Mouse (Mus musculus) MEL (cell line): Measurements from ENCODE around the gene Itga8. TPM values are rescaled to one million over a fixed set of nuclear protein-coding genes. Genes with fewer than 3 reads are reported as not detected.
A peak's percentile ranks its signal among the peaks of the same experiment; 100 is the strongest.

ENCODE experiments used
- DNase-seq: peaks from one replicate; pipeline ENCODE4 v3.0.0; 2011; ENCODE audit warnings: low read depth, low spot score
- H3K27ac ChIP-seq: 2 replicates; pipeline ENCODE4 v1.5.1; 2012; ENCODE audit warnings: low read depth, mild to moderate bottlenecking, control low read depth, low read length, moderate library complexity; ENCODE audit not compliant: control insufficient read depth
- H3K27me3 ChIP-seq, 2 experiments: fragments of 150-350 bp in 1 of 2; sonication (generic) in 1 of 2; 2 replicates each; pipeline ENCODE4 v1.6.1; 2012; ENCODE audit warnings: low read length in 2 of 2, mild to moderate bottlenecking in 2 of 2, improper control_type of control experiment in 1 of 2, moderate library complexity in 1 of 2; ENCODE audit not compliant: insufficient read depth in 2 of 2, control insufficient read depth in 1 of 2
- H3K36me3 ChIP-seq, 2 experiments: 2 replicates each; pipeline ENCODE4 v1.6.1; 2012 to 2014; ENCODE audit warnings: low read length in 2 of 2, improper control_type of control experiment in 1 of 2, inconsistent platforms in 1 of 2, mild to moderate bottlenecking in 1 of 2; ENCODE audit not compliant: insufficient read depth in 2 of 2, control insufficient read depth in 1 of 2
- H3K4me1 ChIP-seq, 2 experiments: fragments of 150-350 bp in 1 of 2; sonication (generic) in 1 of 2; 2 replicates each; pipeline ENCODE4 v1.6.1; 2012; ENCODE audit warnings: low read length in 2 of 2, improper control_type of control experiment in 1 of 2, mild to moderate bottlenecking in 1 of 2; ENCODE audit not compliant: insufficient read depth in 2 of 2, control insufficient read depth in 1 of 2
- H3K4me3 ChIP-seq, 2 experiments: fragments of 150-350 bp in 1 of 2; sonication (generic) in 1 of 2; 2 replicates each; pipeline ENCODE4 v1.5.1; 2012; ENCODE audit warnings: low read depth in 2 of 2, low read length in 2 of 2, mild to moderate bottlenecking in 2 of 2, moderate library complexity in 2 of 2, control low read depth in 1 of 2, improper control_type of control experiment in 1 of 2; ENCODE audit not compliant: control insufficient read depth in 1 of 2, insufficient read depth in 1 of 2
- H3K79me2 ChIP-seq: 2 replicates; pipeline ENCODE4 v1.6.1; 2012; ENCODE audit warnings: mild to moderate bottlenecking, low read length, moderate library complexity; ENCODE audit not compliant: control insufficient read depth, poor library complexity, insufficient read depth
- H3K9ac ChIP-seq: 2 replicates; pipeline ENCODE4 v1.6.1; 2012; ENCODE audit warnings: low read depth, mild to moderate bottlenecking, control low read depth, low read length, moderate library complexity; ENCODE audit not compliant: control insufficient read depth, poor library complexity, severe bottlenecking
- H3K9me3 ChIP-seq: fragments of 150-350 bp; sonication (generic); replicated peaks from 2 replicates; pipeline ENCODE4 v1.6.1; 2012; ENCODE audit warnings: mild to moderate bottlenecking, low read length, improper control_type of control experiment, moderate library complexity; ENCODE audit not compliant: insufficient read depth
- CHD2 ChIP-seq: IDR thresholded peaks from 2 replicates; pipeline ENCODE4 v1.6.1; 2011; ENCODE audit warnings: low read length, improper control_type of control experiment
- E2F4 ChIP-seq: IDR thresholded peaks from 2 replicates; pipeline ENCODE4 v1.6.1; 2011; ENCODE audit warnings: low read depth, low read length, improper control_type of control experiment, borderline replicate concordance
- EP300 ChIP-seq, 2 experiments: IDR thresholded peaks; 2 replicates each; pipeline ENCODE4 v1.6.1; 2011; ENCODE audit warnings: improper control_type of control experiment in 2 of 2, low read length in 2 of 2, low read depth in 1 of 2, mild to moderate bottlenecking in 1 of 2
- JUND ChIP-seq: IDR thresholded peaks from 2 replicates; pipeline ENCODE4 v1.6.1; 2011; ENCODE audit warnings: low read depth, mild to moderate bottlenecking, improper control_type of control experiment, low read length
- MAFK ChIP-seq: IDR thresholded peaks from 2 replicates; pipeline ENCODE4 v1.6.1; 2011; ENCODE audit warnings: low read depth, mild to moderate bottlenecking, low read length, improper control_type of control experiment, borderline replicate concordance
- MXI1 ChIP-seq: IDR thresholded peaks from 2 replicates; pipeline ENCODE4 v1.6.1; 2011; ENCODE audit warnings: mild to moderate bottlenecking, low read depth, low read length, improper control_type of control experiment
- POLR2AphosphoS5 ChIP-seq: IDR thresholded peaks from 2 replicates; pipeline ENCODE4 v1.6.1; 2012; ENCODE audit warnings: low read depth, borderline replicate concordance, mild to moderate bottlenecking, inconsistent platforms, low read length, moderate library complexity, mixed read lengths
- SIN3A ChIP-seq: IDR thresholded peaks from 2 replicates; pipeline ENCODE4 v1.6.1; 2012; ENCODE audit warnings: low read length, improper control_type of control experiment, inconsistent platforms
- SMC3 ChIP-seq: IDR thresholded peaks from 2 replicates; pipeline ENCODE4 v1.6.1; 2011; ENCODE audit warnings: low read depth, low read length, improper control_type of control experiment
- TBP ChIP-seq: IDR thresholded peaks from 2 replicates; pipeline ENCODE4 v1.8.0; 2011; ENCODE audit warnings: low read depth, low read length, improper control_type of control experiment
- TCF12 ChIP-seq: IDR thresholded peaks from 2 replicates; pipeline ENCODE4 v1.6.1; 2014; ENCODE audit warnings: low read depth, mild to moderate bottlenecking, inconsistent platforms, low read length, improper control_type of control experiment, moderate library complexity
- UBTF ChIP-seq: IDR thresholded peaks from 2 replicates; pipeline ENCODE4 v1.6.1; 2012; ENCODE audit warnings: low read depth, mild to moderate bottlenecking, inconsistent platforms, low read length, improper control_type of control experiment, moderate library complexity, borderline replicate concordance; ENCODE audit not compliant: insufficient read depth
- USF2 ChIP-seq, 2 experiments: IDR thresholded peaks; 2 replicates each; pipeline ENCODE4 v1.6.1; 2011 to 2012; ENCODE audit warnings: improper control_type of control experiment in 2 of 2, low read length in 2 of 2, borderline replicate concordance in 1 of 2, inconsistent platforms in 1 of 2, low read depth in 1 of 2, mild to moderate bottlenecking in 1 of 2; ENCODE audit not compliant: insufficient read depth in 1 of 2
- ZKSCAN1 ChIP-seq: IDR thresholded peaks from 2 replicates; pipeline ENCODE4 v1.6.1; 2012; ENCODE audit warnings: low read depth, mild to moderate bottlenecking, inconsistent platforms, low read length, improper control_type of control experiment, moderate library complexity
- polyA plus RNA-seq, 2 experiments: library from polyadenylated mRNA; stranded (reverse) in 1 of 2; unstranded in 1 of 2; fragments of >175 nt in 1 of 2; fragments of >200 nt in 1 of 2; gene quantifications; 2 replicates each; pipeline versions ENCODE4 v1.2.1 to v1.2.4; 2012; ENCODE audit warnings: low replicate concordance in 2 of 2, low read depth in 1 of 2; ENCODE audit not compliant: insufficient read length in 2 of 2, insufficient read depth in 1 of 2, missing spikeins in 1 of 2
- total RNA-seq: library from RNA; depleted of rRNA; stranded (reverse); fragments of 300-350 nt; gene quantifications from 2 replicates; pipeline ENCODE4 v1.2.3, GENCODE M21; 2012

Gene Itga8
- total and polyA plus RNA-seq, 3 experiments, result not detected

DNA sequence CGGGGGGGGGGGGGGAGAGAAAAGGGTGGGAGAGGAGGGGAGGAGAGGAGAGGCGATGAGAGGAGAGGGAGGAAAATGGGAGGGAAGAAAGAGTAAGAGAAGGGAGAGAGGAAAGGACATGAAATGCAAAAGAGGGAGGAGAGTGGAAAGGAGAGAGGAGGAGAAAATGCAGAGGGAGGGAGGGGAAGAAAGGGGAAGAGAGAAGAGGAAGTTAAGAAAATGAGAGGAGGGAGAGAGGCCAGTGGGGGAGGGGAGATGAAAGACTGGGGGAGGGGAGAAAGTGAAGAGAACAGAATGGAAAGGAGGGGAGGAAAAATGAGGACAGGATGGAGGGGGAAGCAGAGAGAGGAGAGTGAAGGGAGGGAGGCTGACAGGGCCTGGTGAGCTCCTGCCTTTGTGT, 74.5 kb downstream of the Itga8 start:
- TF ChIP-seq SMC3, result no peak
- TF ChIP-seq CHD2, result peak; percentile 72
- Histone ChIP-seq H3K36me3 (no peaks in the 10 kb centered on the region), H3K4me3 (no peak overlapping the region), H3K27me3 (no peaks in the 10 kb centered on the region), H3K4me1 (no peaks in the 10 kb centered on the region; a peak in 1 of 4 replicates), H3K9me3 (no peaks in the 10 kb centered on the region), H3K9ac (no peak overlapping the region), H3K79me2 (no peaks in the 10 kb centered on the region), H3K27ac (no peak overlapping the region)
- peak; percentile 33 for DNase-seq

- no peak for DNase-seq
- Histone ChIP-seq H3K9me3 (no peaks in the 10 kb centered on the region), H3K27ac (no peak overlapping the region), H3K36me3 (no peaks in the 10 kb centered on the region), H3K9ac (no peak overlapping the region), H3K4me1 (no peaks in the 10 kb centered on the region; a peak in 1 of 4 replicates), H3K27me3 (no peaks in the 10 kb centered on the region; a peak in 2 of 4 replicates), H3K79me2 (no peaks in the 10 kb centered on the region), H3K4me3 (no peak overlapping the region)
- TF ChIP-seq ZKSCAN1, result no peak
- TF ChIP-seq MXI1, result no peak
- no peak for TF ChIP-seq TCF12
These were observed 75.4 kb downstream of the Itga8 start for GRCm38 (mm10) chr2:12226367-12226766.

- TF ChIP-seq USF2 (IDR thresholded peaks at IDR 0.05; ENCODE audit: borderline replicate concordance in 1 of 2, insufficient read depth in 1 of 2, low read depth in 1 of 2, low read length in 2 of 2) (no peak), SIN3A (no peak), EP300 (IDR thresholded peaks at IDR 0.05; ENCODE audit: low read depth in 1 of 2, low read length in 2 of 2) (no peak), SMC3 (no peak)
- Histone ChIP-seq H3K9ac (no peak overlapping the region), H3K27ac (no peak overlapping the region), H3K79me2 (no peaks in the 10 kb centered on the region), H3K4me1 (no peaks in the 10 kb centered on the region), H3K4me3 (no peak overlapping the region), H3K9me3 (no peaks in the 10 kb centered on the region), H3K27me3 (peaks cover 0 to 1% of the 10 kb centered on the region in 2 experiments; a peak in 2 of 4 replicates), H3K36me3 (no peaks in the 10 kb centered on the region)
- DNase-seq, result no peak
These were observed 80.1 kb downstream of the Itga8 start for GRCm38 (mm10) chr2:12221671-12222070.

- no peaks in the 10 kb centered on the region for H3K36me3 ChIP-seq
- no peaks in the 10 kb centered on the region; a peak in 1 of 4 replicates for H3K27me3 ChIP-seq
- H3K79me2 ChIP-seq, result no peaks in the 10 kb centered on the region
- no peaks in the 10 kb centered on the region for H3K9me3 ChIP-seq
- DNase-seq, result no peak
- H3K9ac ChIP-seq, result no peak overlapping the region
- no peak overlapping the region for H3K27ac ChIP-seq
- TF ChIP-seq MAFK, result no peak
- TF ChIP-seq CHD2, result no peak
- TF ChIP-seq POLR2AphosphoS5, result no peak
- no peak for TF ChIP-seq E2F4
- TF ChIP-seq TBP, result no peak
- no peak for TF ChIP-seq ZKSCAN1
- no peak for TF ChIP-seq JUND
- TF ChIP-seq UBTF, result no peak
- TF ChIP-seq MXI1, result no peak
- no peak overlapping the region for H3K4me3 ChIP-seq
- H3K4me1 ChIP-seq, result no peaks in the 10 kb centered on the region
These were observed 88.3 kb downstream of the Itga8 start for GRCm38 (mm10) chr2:12213464-12213790.
